Mouse (Mus musculus) embryonic facial prominence, embryonic 14.5 days (tissue): Measurements from ENCODE around the gene Marc2. TPM values are rescaled to one million over a fixed set of nuclear protein-coding genes. Genes with fewer than 3 reads are reported as not detected.
A peak's percentile ranks its signal among the peaks of the same experiment; 100 is the strongest.

Source experiments
- ATAC-seq: fragments of 200-750 bp; cut with Nextera tagmentation; 2 replicates; pipeline ENCODE4 v1.8.0; 2017; ENCODE audit warnings: low read depth, moderate number of reproducible peaks, moderate TSS enrichment
- DNase-seq: peaks from one replicate; pipeline ENCODE4 v3.0.0-alpha.2; 2015; ENCODE audit warnings: low spot score
- H3K27ac ChIP-seq: fragments of 300-500 bp; sonication (generic); replicated peaks from 2 replicates; pipeline ENCODE4 v1.5.1; 2014; ENCODE audit warnings: low read depth, mild to moderate bottlenecking, low read length, moderate library complexity
- H3K27me3 ChIP-seq: fragments of 300-500 bp; sonication (generic); replicated peaks from 2 replicates; pipeline ENCODE4 v1.6.1; 2014; ENCODE audit warnings: low read length; ENCODE audit not compliant: control insufficient read depth, insufficient read depth
- H3K36me3 ChIP-seq: fragments of 300-500 bp; sonication (generic); 2 replicates; pipeline ENCODE4 v1.6.1; 2014; ENCODE audit warnings: low read length, mixed read lengths; ENCODE audit not compliant: control insufficient read depth, insufficient read depth
- H3K4me1 ChIP-seq: fragments of 300-500 bp; sonication (generic); 2 replicates; pipeline ENCODE4 v1.6.1; 2014; ENCODE audit warnings: antibody characterized with exemption, low read length; ENCODE audit not compliant: control insufficient read depth, insufficient read depth
- H3K4me2 ChIP-seq: fragments of 300-500 bp; sonication (generic); 2 replicates; pipeline ENCODE4 v1.6.1; 2014; ENCODE audit warnings: low read depth, mild to moderate bottlenecking, low read length, moderate library complexity, mixed read lengths
- H3K4me3 ChIP-seq: fragments of 300-500 bp; sonication (generic); 2 replicates; pipeline ENCODE4 v1.5.1; 2014; ENCODE audit warnings: low read depth, mild to moderate bottlenecking, low read length
- H3K9ac ChIP-seq: fragments of 300-500 bp; sonication (generic); 2 replicates; pipeline ENCODE4 v1.6.1; 2014; ENCODE audit warnings: low read depth, mild to moderate bottlenecking, low read length, moderate library complexity, mixed read lengths
- H3K9me3 ChIP-seq: fragments of 300-500 bp; sonication (generic); 2 replicates; pipeline ENCODE4 v1.6.1; 2016; ENCODE audit warnings: low read length; ENCODE audit not compliant: control insufficient read depth
- WGBS: fragments of 180-500 bp; shearing (Covaris S2); extraction: QIAGEN DNeasy Blood & Tissue Kit; methylation state at CpG from one replicate; pipeline ENCODE4 v1.1.7; 2014; 5-methylcytosine and 5-hydroxymethylcytosine counted together
- polyA plus RNA-seq: library from polyadenylated mRNA; unstranded; fragments of >200 nt; fragmentation: Nextera tagmentation; extraction: Ambion mirVana; gene quantifications from 2 replicates; pipeline ENCODE4 v1.2.1, GENCODE M21; 2014

Gene Marc2
- polyA plus RNA-seq, 1 experiment from 2014 or later, result 218 TPM

DNA sequence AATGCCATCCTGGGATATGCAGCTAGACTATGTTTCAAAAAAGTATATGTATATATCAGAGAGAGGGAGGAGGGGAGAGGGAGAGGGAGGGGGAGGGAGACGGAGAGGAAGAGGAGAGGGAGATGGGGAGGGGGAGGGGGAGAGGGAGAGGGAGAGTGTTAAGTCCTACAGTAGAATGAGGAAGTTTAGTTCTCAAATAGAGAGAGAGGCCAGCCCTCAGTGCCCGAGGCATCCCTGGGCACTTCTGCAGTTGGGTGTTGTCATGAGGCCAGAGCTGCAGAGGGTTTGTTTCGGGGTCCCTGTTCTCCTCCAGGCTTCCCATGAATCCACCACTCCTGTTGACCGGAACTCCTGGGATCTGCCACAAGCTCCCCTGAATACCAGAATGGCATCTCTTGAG lies 62.6 kb downstream of the Marc2 start:
- no peaks in the 10 kb centered on the region for H3K27me3 ChIP-seq
- no peak overlapping the region for H3K4me2 ChIP-seq
- no peak overlapping the region for H3K27ac ChIP-seq
- no peak overlapping the region for H3K4me3 ChIP-seq
- no peaks in the 10 kb centered on the region for H3K9me3 ChIP-seq
- DNase-seq (no peak), ATAC-seq (no peak)
- 42% methylated on average over 2 of the region's 4 CpGs for WGBS
- H3K9ac ChIP-seq, result no peak overlapping the region
- H3K4me1 ChIP-seq, result no peaks in the 10 kb centered on the region
- no peaks in the 10 kb centered on the region for H3K36me3 ChIP-seq

DNA sequence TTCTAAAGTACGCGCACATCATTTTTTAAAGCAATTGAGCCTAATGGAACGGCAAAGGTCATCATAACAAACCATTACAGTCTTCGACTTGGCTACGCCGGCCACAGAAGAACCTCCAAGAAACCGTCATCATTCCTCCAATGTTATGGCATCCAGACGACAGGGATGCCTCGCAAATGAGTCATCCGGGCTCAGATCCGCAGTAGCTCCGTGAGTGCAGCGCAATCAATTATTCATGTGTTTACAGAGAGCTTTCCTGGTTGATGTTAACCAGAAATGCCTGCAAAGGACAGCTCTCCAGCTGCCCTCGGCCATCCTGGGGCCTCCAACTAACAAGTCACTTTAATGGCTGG lies 64.1 kb downstream of the Marc2 start:
- Histone ChIP-seq H3K36me3 (no peaks in the 10 kb centered on the region), H3K9me3 (no peaks in the 10 kb centered on the region), H3K27ac (no peak overlapping the region), H3K4me3 (no peak overlapping the region), H3K27me3 (no peaks in the 10 kb centered on the region), H3K4me1 (no peaks in the 10 kb centered on the region), H3K9ac (no peak overlapping the region), H3K4me2 (no peak overlapping the region)
- 55% methylated on average over 14 of the region's 14 CpGs for WGBS
- DNase-seq (peak; percentile 29), ATAC-seq (no peak)

DNA sequence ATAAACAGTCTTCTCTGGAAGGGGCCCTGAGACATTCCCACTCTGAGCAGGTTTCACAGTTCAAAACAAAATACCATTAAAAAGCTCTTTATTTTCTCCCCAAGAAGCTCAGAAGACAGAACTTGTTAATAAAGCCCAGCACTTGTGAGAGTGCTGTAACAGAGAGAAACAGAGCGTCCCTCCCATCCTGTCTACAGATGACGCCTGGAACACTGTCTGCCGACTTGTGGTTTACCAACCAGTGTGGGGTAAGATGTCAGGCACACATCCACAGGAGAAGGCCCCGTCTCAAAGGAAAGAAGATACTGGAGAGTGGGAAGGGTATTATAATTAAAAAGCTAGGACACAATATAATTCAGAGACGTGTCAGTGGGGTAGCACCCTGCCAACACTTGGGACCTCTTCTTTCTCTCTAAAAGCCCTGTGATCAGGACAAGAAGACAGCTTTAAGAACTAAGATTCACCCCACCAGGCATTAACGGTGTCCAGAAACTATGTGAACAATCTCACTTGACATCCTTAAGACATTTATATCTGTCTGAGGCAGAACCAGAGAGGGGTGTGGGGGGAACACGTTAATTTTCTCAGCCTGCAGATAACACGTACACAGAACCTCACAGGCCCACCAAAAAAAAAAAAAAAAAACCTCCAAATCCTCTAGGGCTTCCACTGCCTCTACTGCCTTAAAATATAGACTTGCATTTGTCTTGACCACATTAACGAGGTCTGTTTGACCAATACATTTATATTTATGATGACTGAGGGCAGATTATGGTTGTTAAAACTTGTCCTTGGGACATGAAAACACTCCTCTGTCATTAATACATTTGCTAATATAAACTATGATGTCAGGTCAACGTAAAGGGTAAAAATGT lies 64.7 kb downstream of the Marc2 start:
- H3K9ac ChIP-seq, result no peak overlapping the region
- H3K9me3 ChIP-seq, result no peaks in the 10 kb centered on the region
- H3K4me3 ChIP-seq, result no peak overlapping the region
- ATAC-seq (no peak), DNase-seq (no peak)
- WGBS, result 62% methylated on average over 10 of the region's 10 CpGs
- H3K36me3 ChIP-seq, result no peaks in the 10 kb centered on the region
- no peak overlapping the region for H3K27ac ChIP-seq
- H3K4me1 ChIP-seq, result no peaks in the 10 kb centered on the region
- H3K27me3 ChIP-seq, result peaks cover 5% of the 10 kb centered on the region; the same call in 1 of the 2 replicates
- H3K4me2 ChIP-seq, result no peak overlapping the region

DNA sequence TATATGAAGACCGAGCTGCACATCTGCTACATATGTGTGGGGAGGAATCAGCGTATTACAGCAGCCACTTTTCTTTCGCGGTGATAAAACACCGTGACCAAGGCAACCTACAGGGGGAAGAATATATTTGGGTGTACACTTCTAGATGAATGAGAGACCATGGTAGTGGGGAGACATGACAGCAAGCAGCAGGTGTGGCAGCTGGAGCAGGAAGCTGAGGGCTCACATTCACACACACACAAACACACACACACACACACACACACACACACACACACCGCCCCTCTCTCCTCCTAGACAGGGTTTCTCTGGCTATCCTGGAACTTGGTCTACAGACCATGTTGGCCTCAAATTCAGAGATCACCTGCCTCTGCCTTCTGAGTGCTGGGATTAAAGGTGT lies 68.1 kb downstream of the Marc2 start:
- no peak overlapping the region for H3K27ac ChIP-seq
- H3K4me1 ChIP-seq, result no peaks in the 10 kb centered on the region
- no peaks in the 10 kb centered on the region for H3K36me3 ChIP-seq
- no peak for DNase-seq
- peaks cover 9% of the 10 kb centered on the region; the same call in 1 of the 2 replicates for H3K27me3 ChIP-seq
- no peak overlapping the region for H3K4me2 ChIP-seq
- no peak for ATAC-seq
- H3K4me3 ChIP-seq, result no peak overlapping the region
- 79% methylated on average over 6 of the region's 6 CpGs for whole genome bisulfite sequencing
- no peak overlapping the region for H3K9ac ChIP-seq
- H3K9me3 ChIP-seq, result no peaks in the 10 kb centered on the region

DNA sequence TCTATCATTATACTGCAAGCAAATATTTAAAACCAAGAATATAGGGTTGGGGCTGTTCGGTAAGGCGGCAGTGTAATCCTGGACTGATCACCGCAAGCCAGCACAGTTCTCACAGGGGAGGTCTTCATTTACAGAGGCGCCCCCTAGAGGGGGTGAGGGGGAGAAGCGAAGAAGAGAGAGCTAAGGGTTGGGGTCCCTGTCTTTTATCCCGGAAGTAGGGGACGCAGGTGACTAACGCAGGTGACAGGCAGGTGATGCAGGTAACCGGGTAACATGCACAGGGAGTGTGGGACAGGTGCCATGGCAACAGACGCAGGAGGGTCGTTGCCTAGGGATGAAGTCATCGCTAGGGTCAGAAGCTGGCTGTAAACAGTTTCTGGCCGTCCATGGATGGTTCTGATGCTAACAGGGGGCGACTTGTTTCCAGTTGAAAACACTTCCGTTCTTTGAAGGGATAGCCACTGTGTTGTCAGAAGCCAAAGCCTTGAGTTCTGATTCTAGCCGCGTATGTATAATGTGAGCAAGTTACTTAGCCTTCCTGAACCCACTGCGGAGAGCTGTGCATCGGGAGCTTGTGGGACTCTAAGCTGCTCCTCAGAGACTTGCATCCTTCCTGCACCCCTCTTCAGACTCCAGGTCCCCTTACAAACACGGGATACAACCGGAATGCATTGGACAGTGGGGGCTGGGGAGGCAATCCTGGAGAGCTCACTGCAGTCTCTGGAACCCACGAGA lies 69.0 kb downstream of the Marc2 start:
- 30% methylated on average over 22 of the region's 22 CpGs for WGBS
- no peak for ATAC-seq
- Histone ChIP-seq H3K27ac (no peak overlapping the region), H3K9ac (no peak overlapping the region), H3K4me1 (no peaks in the 10 kb centered on the region), H3K36me3 (no peaks in the 10 kb centered on the region), H3K9me3 (no peaks in the 10 kb centered on the region), H3K4me3 (no peak overlapping the region), H3K27me3 (peaks cover 9% of the 10 kb centered on the region; the same call in 1 of the 2 replicates), H3K4me2 (no peak overlapping the region)
- DNase-seq, result no peak

DNA sequence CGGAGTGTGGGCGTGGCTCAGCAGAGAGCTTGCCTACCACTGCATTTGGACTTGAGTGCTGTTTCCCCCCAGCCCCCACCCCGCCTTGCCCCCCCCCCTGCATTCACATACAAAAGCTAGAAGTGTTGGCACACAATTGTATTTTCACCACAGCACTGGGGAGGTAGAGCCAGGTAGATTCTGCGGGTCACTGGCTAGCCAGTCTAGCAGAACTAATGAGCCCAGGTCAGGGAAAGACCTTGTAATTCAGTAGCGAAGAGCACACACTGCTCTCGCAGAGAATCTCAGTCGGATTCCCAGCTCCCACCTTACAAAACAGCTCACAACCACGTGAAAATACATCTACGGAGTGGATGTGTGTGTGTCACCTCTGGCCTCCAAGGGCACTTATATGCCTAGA lies 71.0 kb downstream of the Marc2 start:
- 50% methylated on average over 9 of the region's 9 CpGs for WGBS
- Histone ChIP-seq H3K4me1 (peaks cover 3% of the 10 kb centered on the region; the same call in 1 of the 2 replicates), H3K4me3 (no peak overlapping the region), H3K9ac (no peak overlapping the region), H3K4me2 (no peak overlapping the region), H3K36me3 (no peaks in the 10 kb centered on the region), H3K9me3 (no peaks in the 10 kb centered on the region), H3K27ac (no peak overlapping the region), H3K27me3 (peaks cover 9% of the 10 kb centered on the region; the same call in 1 of the 2 replicates)
- ATAC-seq (no peak), DNase-seq (no peak)

DNA sequence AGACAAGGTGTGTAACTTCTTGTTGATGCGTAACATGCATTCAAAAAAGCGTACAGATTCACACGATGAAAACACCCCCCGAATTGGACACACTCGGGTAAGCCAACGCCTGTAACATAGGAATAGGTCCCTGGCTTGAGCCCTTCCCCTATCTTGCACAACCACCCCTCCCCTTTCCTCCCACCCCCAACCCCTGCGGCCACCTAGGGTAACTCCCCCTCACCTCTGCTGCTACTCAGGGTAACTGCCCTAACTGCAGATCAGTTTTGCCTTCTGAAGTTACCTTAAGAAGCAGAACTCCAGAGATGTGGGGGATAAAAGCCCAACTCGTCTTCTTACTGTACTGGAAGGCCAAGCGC lies 74.4 kb downstream of the Marc2 start:
- H3K4me3 ChIP-seq, result no peak overlapping the region
- no peaks in the 10 kb centered on the region for H3K9me3 ChIP-seq
- no peak overlapping the region for H3K27ac ChIP-seq
- peaks cover 8% of the 10 kb centered on the region; the same call in 1 of the 2 replicates for H3K27me3 ChIP-seq
- H3K4me2 ChIP-seq, result peak overlapping the region; percentile 40
- WGBS, result 14% methylated on average over 9 of the region's 9 CpGs
- no peak for DNase-seq
- no peak for ATAC-seq
- H3K9ac ChIP-seq, result no peak overlapping the region
- no peaks in the 10 kb centered on the region for H3K36me3 ChIP-seq
- peaks cover 3% of the 10 kb centered on the region; the same call in 1 of the 2 replicates for H3K4me1 ChIP-seq

DNA sequence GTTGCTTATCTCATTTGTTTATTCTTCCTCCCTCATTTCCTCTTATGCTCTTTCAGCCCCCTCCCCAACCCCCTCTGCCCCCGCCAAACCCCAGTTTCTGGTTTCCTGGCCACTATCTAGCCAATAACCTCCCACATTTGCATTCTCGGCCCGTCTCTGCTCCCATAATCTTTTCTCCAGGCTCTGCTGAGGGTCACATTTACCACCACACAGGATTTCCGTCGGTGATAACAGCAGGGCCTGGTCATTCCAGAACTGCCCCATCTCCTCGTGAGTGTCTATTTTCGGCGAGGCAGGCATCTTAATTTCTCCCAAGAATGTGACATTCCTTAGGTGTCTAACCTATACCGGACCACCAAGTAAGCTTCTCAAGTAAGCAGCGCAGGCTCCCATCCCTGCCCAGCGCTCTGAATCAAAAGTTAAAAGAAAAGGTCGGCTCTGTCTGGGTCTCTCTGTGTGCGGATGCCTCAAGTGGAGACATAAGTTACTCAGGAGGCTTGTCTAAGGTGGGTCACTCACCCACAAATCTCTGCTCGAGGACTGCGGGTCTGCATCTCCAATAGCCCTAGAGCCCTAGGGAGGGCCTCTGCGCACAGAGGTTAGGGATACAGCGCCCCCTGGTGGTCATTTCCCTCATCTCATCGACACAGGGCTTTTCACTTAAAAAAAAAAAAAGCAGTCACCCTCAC lies 74.9 kb downstream of the Marc2 start:
- H3K9me3 ChIP-seq, result no peaks in the 10 kb centered on the region
- 21% methylated on average over 18 of the region's 18 CpGs for WGBS
- no peak overlapping the region for H3K27ac ChIP-seq
- H3K4me2 ChIP-seq, result peak overlapping the region; percentile 40
- no peaks in the 10 kb centered on the region for H3K36me3 ChIP-seq
- H3K4me3 ChIP-seq, result 0 out of 2 replicates have a peak overlapping the region, but pooled peaks have one; percentile 11
- H3K4me1 ChIP-seq, result peaks cover 3% of the 10 kb centered on the region; the same call in 1 of the 2 replicates
- peak overlapping the region; percentile 10; the same call in 1 of the 2 replicates for H3K9ac ChIP-seq
- DNase-seq (peak; percentile 80), ATAC-seq (0 out of 2 replicates have a peak, but pooled peaks have one; percentile 62)
- H3K27me3 ChIP-seq, result 0 out of 2 replicates have a peak, but pooled peaks cover 4% of the 10 kb centered on the region
